Mouse (Mus musculus): Measurements from ENCODE around the gene Sptssb.

- TF ChIP-seq CTCF (IDR thresholded peaks at IDR 0.05) (no peak), EP300 (IDR thresholded peaks at IDR 0.05) (no peak)
Observed at GRCm38 (mm10) chr3:69816547-69816946, 43.2 kb downstream of the Sptssb start.
